Mouse (Mus musculus) c-Kit-negative CD71-positive TER-119-positive erythroid progenitor cells, embryonic 14.5 days (primary cell): ENCODE measurements around the gene Chac1.

Source experiments
- DNase-seq: peaks from one replicate; pipeline ENCODE4 v3.0.0-alpha.2; 2013; ENCODE audit warnings: low read depth, low spot score

Chac1 gene

GRCm38 (mm10) chr2:119370116-119370515, 19.1 kb downstream of the Chac1 start:
- DNase-seq, result no peak

GRCm38 (mm10) chr2:119377286-119377685, 26.3 kb downstream of the Chac1 start:
- no peak for DNase-seq

- no peak for DNase-seq
Observed at GRCm38 (mm10) chr2:119377826-119378225, 26.8 kb downstream of the Chac1 start.

GRCm38 (mm10) chr2:119379455-119379854, 28.4 kb downstream of the Chac1 start:
- DNase-seq, result no peak

- DNase-seq, result no peak
Observed at GRCm38 (mm10) chr2:119388266-119388665, 37.2 kb downstream of the Chac1 start.

- DNase-seq, result no peak
Observed at GRCm38 (mm10) chr2:119389992-119390391, 39.0 kb downstream of the Chac1 start.

GRCm38 (mm10) chr2:119398252-119398651, 47.2 kb downstream of the Chac1 start:
- DNase-seq, result no peak

- no peak for DNase-seq
Observed at GRCm38 (mm10) chr2:119398665-119399064, 47.6 kb downstream of the Chac1 start.

- no peak for DNase-seq
Observed at GRCm38 (mm10) chr2:119399313-119399712, 48.3 kb downstream of the Chac1 start.
